Mouse (Mus musculus): ENCODE data around the gene Card19. TPM values are rescaled to one million over a fixed set of nuclear protein-coding genes. Genes with fewer than 3 reads are reported as not detected.

Gene Card19
- total RNA-seq, 2 experiments from 2014 or later = 9.9 to 14.1 TPM

DNA sequence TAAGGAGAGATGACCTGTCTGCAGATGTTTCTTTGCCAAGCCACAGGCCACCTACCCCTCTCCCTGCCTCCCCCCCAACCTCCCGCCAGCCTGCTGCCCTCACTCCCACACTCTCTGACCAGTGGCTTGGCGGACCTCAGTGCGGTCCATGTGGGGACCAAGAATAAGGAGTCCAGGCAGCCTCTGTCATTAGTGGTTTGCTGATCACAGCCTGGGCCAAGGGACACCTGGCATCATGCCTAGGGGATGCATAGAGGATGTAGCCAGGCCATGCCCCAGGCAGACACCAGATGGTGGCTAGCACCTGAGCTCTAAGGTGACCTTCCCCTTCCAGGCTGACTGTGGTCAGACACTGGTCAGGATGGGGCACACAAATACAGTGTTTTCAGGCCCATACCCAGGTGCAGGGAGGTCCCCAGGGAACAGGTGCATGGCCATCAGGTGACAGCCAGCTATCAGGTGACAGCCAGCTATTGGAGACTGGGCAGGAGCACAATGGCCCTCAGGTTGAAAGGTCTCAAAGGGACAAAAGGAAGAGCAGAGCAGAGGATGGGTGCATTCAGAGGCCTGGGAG lies 34.3 kb downstream of the Card19 start:
- intact Hi-C loops (cut with DNase I) = no loop called here
- no peak for DNase-seq (ENCODE audit: low spot score in 2 of 2)

DNA sequence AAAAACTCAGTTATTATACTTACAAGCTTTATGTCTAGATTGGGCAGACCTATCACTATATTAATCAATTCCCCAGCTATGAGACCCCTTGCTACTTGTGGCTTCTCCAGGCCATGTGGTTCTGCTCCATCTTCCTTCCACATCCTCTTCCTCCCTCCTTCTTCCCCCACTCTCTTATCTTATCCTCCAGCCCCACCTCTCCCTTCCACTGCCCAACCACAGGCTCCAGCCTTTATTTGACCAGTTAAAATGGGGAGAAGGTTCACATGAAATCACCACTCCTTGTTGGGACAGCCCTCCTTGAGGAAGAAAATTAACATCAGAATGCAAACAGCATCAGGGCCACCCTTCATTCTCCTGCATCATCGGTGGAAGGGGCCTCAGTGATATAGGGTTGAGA lies 35.1 kb downstream of the Card19 start:
- intact Hi-C loops (cut with DNase I) = no loop called here

DNA sequence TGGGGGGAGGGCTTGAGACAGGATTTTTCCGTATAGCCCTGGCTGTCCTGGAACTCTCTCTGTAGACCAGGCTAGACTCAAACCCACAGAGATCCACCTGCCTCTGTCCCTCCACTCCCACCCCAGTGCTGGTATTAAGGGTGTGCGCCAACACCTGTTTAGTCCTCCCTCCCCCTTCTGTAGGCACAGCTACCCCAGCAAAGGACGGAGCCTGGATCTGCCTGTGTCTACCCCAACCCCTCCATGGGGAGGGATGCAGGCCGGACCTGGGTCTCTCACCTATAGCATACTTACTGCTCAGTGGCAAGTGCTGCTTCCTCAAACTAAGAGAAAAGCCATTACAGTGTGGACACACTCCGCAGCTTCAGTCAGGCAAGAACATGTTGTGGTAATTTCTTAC lies 35.6 kb downstream of the Card19 start:
- intact Hi-C loops (cut with DNase I) = no loop called here

More for the DNA sequence above, 35.1 kb downstream of the Card19 start:
- DNase-seq (ENCODE audit: low spot score in 2 of 2) = no peak

DNA sequence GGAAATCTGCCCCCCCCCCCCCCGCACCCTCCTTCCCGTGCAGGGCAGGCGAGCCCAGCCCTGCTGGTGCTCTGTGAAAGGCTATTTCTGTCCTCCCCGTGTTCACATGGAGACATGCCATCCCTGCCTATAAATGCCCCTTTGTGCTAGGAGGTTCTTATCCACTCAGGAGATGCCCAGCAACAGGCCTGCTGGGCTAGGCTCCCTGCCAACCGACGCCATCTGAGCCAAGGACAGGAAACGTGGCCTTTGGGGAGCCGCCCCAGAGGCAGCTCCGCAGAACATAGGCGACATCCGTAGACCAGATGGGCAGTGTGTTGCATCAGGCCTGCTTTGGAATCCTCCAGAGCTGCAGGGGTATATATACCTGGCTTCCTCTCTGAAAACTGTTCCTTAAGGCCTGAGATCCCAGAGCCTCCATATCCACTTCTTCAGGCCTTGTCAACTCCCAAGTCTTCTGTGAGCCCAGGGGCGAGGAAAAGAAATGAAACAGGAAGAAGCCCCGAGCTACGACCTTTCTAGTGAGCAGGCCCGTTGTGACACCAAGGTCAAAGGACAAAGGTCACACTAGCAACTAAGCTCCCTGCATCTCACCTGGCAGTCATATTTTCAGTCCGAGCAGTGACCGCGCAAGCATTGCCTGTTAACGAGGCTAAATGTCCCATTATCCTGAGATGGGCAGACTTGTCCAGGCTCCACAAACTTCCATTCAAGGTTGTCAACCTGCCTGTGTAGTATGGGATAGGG lies 36.8 kb downstream of the Card19 start:
- peak; percentile 70 to 92 for DNase-seq (ENCODE audit: low spot score in 2 of 2)
- intact Hi-C loops (cut with DNase I) = no loop called here

More for the DNA sequence above, 35.6 kb downstream of the Card19 start:
- no peak for DNase-seq (ENCODE audit: low spot score in 2 of 2)

DNA sequence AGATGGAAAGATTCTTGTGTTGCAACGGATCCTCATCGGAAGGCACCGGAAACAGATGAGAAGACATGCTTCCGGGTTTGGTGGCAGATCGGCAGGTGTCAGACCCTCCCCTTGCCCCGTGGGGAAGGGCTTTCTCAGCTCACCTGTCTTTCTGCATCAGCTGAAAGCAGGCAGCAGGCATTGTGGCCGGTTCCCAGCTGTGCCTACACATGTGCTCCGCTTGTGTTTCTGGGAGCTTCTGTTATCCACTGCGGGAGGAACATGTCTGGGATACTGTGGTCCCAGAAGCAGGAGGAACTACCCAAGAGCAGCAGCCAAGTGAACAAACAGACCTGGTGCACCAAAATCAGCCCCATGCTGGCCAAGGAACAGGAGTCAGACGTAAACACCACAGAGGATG lies 40.3 kb downstream of the Card19 start:
- DNase-seq (ENCODE audit: low spot score in 2 of 2) = no peak
- intact Hi-C loops (cut with DNase I) = no loop called here

DNA sequence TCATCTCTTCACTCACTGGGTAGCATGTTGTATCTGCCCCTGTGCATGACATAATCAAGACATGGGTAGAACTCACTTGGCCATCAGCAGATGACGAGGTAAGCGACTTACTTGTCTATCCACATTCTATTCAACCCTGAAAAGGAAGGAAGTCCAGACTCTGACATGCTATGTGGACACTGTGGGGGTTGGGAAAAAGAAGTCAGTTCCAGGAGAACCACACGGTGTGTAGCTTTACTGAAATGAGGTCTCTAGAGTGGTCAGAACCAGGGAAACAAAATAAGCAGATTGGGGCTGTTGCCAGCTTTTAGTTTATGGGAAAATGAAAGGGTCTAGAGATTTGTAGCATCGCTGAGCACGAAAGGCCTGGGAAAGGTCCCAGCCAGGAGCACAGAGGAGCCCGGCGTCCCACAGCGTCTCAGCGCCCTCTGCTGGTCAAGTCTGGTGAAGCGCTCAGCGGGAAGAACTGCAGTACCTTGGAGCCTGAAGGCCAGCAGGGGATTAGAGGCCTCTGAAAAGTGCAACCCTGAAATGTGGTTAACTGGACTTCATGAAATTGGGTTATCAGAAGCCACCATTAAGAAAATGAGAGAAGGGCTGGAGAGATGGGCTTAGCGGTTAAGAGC lies 42.8 kb downstream of the Card19 start:
- intact Hi-C loops (cut with DNase I) = loop anchor here (5.0 kb wide), 2 partner anchors 111 to 521 kb away; no protein-coding TSS in a partner anchor
- peak; percentile 85 to 91 for DNase-seq (ENCODE audit: low spot score in 2 of 2)

DNA sequence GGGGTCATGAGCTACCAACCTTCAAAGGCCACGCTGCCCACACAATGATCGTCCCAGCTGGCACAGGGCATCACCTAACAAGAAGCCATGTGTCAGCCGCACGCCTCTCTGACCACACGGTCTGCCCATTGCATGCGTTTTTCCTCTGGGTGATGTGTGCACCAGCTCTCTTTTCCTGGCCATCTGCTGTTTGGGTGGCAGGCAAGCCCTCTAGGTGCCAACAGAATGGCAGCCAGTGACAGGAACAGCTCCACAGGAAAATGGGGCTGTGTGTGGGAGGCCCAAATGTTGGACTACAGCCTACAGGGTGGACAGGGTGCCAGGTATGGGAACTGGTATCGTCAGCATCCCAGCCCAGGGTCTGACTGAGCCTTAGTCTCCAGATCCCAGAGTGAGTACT lies 43.5 kb downstream of the Card19 start:
- peak; percentile 52 to 73 for DNase-seq (ENCODE audit: low spot score in 2 of 2)
- intact Hi-C loops (cut with DNase I) = loop anchor here (5.0 kb wide), 2 partner anchors 110 to 520 kb away; no protein-coding TSS in a partner anchor

DNA sequence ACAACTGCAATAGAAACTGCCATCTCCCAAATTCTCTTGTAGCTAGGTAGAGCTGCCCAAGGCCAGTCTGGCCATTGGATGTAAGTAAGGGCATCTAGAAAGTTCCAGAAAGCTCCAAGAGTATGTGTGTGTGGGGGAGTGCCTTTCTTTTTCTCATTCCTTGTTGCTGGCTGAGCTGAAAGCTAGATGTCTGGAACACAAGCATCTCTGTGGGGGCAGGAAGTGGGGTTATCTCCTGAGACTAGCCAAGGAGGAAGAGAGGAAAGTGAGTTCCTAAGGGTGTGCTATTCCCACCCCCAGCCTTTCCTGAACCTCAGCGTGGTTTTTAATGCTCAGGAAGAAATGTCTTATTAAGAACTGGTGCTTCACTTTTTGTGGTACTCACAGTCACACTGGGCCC lies 44.1 kb downstream of the Card19 start:
- no peak for DNase-seq (ENCODE audit: low spot score in 2 of 2)

DNA sequence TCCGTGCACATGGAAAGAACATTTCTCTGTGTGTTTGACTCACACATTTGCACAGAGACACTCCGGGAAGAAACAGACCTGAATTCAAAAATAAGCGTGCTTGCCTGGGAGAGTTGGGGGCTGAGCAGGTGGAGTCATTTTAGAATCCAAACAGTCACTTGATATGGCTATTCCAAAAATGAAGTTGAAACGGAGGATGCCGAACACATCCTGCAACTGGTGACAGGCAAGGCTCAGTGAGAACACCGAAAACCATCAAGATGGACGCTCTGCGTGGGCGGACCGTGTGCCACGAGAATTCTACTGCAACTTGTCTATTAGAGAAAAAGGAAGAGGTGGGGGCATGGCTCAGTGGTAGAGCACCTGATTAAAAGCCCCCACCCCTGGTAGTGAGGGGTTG lies 45.2 kb downstream of the Card19 start:
- intact Hi-C loops (cut with DNase I) = loop anchor here (5.0 kb wide), 2 partner anchors 108 to 518 kb away; no protein-coding TSS in a partner anchor
- DNase-seq (ENCODE audit: low spot score in 2 of 2) = peak in 1 of 2 experiments; percentile 59

More for the DNA sequence above, 44.1 kb downstream of the Card19 start:
- intact Hi-C loops (cut with DNase I) = loop anchor here (5.0 kb wide), 2 partner anchors 109 to 519 kb away; no protein-coding TSS in a partner anchor

DNA sequence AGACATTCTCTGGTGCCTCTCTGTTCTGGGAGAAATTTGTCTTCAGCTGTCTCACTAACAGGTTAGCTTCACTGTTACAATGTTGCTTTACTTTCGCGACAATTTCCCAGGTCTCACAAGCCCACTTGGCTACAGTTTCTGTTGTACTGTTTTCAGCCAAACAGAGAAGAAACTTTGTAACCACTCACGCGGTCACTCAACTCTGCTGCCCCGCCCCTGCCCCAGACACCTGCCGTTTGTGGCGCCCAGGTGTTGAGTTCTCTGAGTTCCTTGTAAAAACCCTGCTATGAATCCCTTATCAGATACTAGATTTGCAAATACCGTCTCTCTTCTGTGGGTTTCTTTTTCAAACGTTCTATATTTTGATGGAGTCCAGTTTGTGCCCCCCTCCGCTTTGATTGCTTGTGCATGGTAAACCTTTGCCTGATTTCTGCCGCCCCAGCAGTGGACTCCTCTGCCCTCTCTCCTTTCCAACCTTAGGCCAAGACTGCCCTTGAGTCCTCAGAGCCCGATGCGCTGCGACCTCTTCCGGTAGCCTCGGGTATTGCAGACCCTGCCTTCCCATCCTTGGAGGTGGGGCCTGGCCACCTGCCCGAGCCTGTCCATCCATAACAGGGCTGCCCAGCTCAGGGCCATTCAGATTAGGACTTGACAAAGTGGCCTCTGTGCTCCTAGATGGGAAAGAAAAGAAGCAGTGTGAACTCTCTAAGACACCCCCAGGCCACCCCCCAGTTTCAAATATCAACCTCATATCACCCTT lies 46.2 kb downstream of the Card19 start:
- intact Hi-C loops (cut with DNase I) = loop anchor here (5.0 kb wide), 2 partner anchors 107 to 517 kb away; no protein-coding TSS in a partner anchor
- DNase-seq (ENCODE audit: low spot score in 2 of 2) = peak; percentile 88 to 90

DNA sequence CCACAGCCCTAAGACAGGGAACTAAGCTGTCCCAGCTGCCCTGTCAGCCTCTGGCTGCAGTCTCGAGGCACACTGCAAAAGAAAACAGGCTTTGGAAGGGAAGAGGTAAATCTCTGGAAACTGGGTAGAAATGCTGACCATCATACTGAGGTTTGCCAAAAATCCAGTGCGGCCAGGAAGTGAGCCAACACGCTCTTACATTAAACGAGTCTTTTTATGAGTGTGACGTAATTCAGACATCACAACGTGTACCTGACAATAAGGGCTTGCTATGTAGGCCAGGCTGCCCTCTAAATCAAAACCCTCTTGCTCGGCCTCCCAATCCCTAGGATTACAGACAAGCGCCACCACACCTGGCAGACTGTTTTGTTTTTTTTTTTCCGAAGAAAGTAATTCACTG lies 48.8 kb downstream of the Card19 start:
- DNase-seq (ENCODE audit: low spot score in 2 of 2) = no peak
- intact Hi-C loops (cut with DNase I) = no loop called here

DNA sequence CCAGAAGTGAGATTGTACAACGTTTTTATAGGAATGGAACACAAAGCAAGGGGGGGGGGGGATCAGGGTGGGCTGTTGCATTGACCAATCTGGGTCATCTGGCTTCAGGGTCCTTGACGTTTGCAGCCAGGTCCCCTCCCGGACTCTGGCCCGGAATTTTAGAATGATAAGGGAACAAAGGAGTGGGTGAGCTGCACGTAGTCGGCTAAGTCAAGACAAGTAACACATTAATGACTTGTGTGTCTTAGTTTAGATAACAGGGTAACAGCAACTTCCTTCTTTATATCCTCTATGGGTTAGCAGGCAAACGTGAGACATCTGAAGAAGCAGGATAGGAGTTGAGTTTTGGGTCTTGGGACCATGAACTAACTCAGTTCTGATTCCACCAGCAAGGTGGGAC lies 52.2 kb downstream of the Card19 start:
- intact Hi-C loops (cut with DNase I) = no loop called here

DNA sequence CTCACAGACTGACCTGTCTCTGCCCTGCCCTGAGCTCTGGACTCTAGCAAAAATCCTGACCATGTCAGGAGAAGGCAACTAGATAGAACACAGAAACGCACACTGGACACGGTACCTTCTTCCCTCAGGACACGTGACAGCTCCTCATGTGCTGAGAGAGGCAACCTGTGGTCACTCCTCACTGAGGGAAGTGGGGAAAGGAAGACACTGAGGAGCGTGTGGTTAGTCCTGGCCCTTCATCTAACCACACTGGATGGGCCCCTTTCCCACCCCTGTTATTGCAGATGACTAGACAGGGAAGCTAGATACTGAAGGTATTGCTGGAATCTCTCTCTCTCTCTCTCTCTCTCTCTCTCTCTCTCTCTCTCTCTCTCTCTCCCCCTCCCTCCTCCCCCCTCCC lies 53.1 kb downstream of the Card19 start:
- DNase-seq (ENCODE audit: low spot score in 2 of 2) = no peak
- intact Hi-C loops (cut with DNase I) = no loop called here

More for the DNA sequence above, 52.2 kb downstream of the Card19 start:
- DNase-seq (ENCODE audit: low spot score in 2 of 2) = no peak

DNA sequence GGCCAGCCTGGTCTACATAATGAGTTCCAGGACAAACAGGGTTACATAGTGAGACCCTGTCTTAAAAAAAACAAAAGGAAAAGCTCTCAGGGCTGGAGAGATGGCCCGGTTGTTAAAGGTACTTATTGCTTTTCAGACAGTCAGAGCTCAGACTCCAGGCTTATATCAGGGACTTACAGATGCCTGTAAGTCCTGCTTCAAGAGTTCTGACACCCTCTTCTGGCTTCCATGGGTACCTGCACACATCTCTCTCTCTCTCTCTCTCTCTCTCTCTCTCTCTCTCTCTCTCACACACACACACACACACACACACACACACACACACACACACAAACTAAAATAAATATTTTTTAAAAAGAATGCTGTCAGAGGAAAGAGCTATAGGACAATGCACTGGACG lies 54.6 kb downstream of the Card19 start:
- intact Hi-C loops (cut with DNase I) = no loop called here
- DNase-seq (ENCODE audit: low spot score in 2 of 2) = no peak

DNA sequence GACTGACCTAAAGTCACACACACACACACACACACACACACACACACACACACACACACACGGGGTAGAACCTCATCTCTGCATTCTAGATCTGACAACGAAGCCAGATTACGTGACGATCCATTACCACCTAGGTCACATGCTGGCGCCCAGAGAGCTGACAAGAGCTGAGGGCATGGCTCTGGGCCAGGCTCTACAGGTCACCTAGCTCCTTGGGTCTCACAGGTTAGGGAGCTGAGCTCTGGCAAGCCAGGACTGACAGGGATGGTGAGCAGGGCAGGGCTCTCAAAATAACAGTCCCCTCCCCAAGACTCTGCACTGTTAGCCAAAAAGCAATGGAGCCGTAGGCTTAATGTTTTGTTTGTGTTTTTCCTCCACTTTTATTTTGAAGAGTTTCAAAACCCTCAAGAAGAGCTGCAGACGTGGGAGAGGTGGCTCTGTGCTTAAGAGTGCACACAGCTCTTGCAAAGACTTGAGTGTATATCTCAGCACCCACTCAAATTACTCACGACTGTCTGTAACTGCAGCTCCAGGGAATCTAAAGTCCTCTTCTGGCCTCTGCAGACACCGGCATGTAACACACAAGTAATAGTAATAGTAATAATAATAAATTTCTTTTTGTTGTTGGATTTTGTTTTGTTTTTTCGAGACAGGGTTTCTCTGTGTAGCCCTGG lies 57.7 kb downstream of the Card19 start:
- DNase-seq (ENCODE audit: low spot score in 2 of 2) = no peak
- intact Hi-C loops (cut with DNase I) = no loop called here

DNA sequence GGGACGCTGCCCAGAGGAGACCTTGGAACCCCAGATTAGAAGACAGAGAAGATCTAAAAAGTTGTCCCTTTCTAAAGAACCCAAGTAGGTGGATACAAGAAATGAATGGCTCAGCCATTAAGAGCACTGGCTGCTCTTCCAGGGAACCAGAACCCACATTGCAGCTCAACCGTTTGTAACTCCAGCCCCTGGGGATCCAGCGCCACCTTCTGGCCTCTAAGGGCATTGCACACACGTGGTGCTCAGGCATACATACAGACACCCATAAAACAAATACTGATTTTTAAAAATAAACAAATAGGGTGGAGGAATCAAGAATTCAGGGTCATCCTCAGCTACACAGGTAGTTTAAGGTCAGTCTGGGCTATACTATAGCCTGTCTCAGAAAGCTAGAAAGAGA lies 59.2 kb downstream of the Card19 start:
- intact Hi-C loops (cut with DNase I) = no loop called here

DNA sequence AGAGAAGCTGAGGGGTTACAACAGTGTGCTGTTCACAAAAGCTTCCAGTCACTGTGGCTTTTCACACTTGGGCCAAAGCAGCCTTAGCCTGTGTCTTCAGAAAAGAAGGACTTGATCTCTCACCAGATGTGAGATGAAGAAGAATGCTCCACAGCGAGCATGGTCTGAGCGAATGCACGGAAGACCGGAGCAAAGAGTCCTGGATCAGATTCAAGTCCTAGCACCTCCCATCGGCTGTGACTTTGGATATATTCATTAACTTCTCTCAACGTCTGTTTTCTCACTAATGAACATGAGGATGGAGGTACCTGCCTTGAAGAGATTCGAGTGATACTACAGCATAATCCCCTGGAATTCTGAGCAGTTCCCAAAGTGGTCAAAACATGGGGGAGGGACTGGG lies 61.2 kb downstream of the Card19 start:
- no peak for DNase-seq (ENCODE audit: low spot score in 2 of 2)
- intact Hi-C loops (cut with DNase I) = no loop called here

More for the DNA sequence above, 59.2 kb downstream of the Card19 start:
- no peak for DNase-seq (ENCODE audit: low spot score in 2 of 2)

DNA sequence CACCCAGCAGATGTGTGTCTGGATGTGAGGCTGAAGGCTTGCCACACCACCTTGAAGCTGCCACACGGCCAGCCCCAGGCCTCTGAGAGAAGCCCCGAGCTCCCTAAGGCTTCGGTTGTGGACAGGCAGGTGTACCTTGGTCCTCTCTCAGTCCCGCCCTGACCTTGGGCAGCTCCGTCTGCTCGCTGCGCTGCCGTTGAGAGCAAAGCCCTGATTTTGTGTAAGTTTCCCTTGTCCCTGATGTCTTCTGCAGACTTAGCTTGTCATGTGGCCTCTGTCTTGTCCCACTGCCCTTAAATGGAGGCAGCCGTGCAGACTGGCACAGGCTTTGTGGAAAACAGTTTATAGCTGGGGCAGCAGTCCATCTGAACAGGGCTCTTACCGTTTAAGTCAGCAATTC lies 61.8 kb downstream of the Card19 start:
- intact Hi-C loops (cut with DNase I) = no loop called here

More for the DNA sequence above, 61.8 kb downstream of the Card19 start:
- DNase-seq (ENCODE audit: low spot score in 2 of 2) = no peak

Measured in left cerebral cortex, postnatal 14 days (tissue).